Mouse (Mus musculus) G1E (cell line): Measurements from ENCODE around the gene Ctsz.

Experiments
- CTCF ChIP-seq: IDR thresholded peaks from 2 replicates; pipeline ENCODE4 v1.5.1; 2012; ENCODE audit warnings: low read depth, low read length, inconsistent platforms, mixed read lengths
- GATA1 ChIP-seq: IDR thresholded peaks from 2 replicates; pipeline ENCODE4 v1.6.1; 2012; ENCODE audit warnings: borderline replicate concordance, low read length, inconsistent platforms, mixed read lengths
- POLR2AphosphoS5 ChIP-seq: IDR thresholded peaks from 2 replicates; pipeline ENCODE4 v1.6.1; 2012; ENCODE audit warnings: low read depth, low read length, inconsistent platforms; ENCODE audit not compliant: insufficient replicate concordance
- TAL1 ChIP-seq: conservative IDR thresholded peaks from 2 replicates; pipeline ENCODE4 v1.6.1; 2012; ENCODE audit warnings: low read depth, low read length, inconsistent platforms, mixed read lengths

DNA sequence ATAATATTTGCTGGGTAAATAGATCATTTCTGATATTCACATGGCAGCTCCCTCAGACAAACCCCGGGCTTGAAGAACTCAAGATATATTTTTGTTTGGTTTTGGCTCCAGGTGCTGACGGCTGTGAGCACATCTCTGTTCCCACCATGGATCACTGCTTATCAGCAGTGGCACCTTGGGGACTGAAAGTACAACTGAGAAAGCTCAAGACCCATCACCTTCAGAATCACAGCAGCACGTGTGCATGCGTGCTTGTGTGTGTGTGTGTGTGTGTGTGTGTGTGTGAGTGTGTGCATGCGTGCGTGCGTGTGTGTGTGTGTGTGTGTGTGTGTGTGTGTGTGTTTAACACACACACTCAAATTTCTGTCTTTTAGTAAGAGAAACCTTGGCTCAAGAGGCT is 5.5 kb upstream of the Ctsz start:
- TF ChIP-seq CTCF (no peak), POLR2AphosphoS5 (no peak), GATA1 (no peak), TAL1 (no peak)
